Mouse (Mus musculus): Measurements from ENCODE around the gene Fxyd7. TPM values are rescaled to one million over a fixed set of nuclear protein-coding genes. Genes with fewer than 3 reads are reported as not detected.

Fxyd7 gene
- polyA plus RNA-seq (2015; fragmentation: Nextera tagmentation; extraction: Ambion mirVana) = 714 and 730 TPM in 2 replicates

GRCm38 (mm10) chr7:31051321-31052021 lies at the start of gene Fxyd7:
TSS of gene Fxyd7 (minus strand) at chr7:31051467.

GRCm38 (mm10) chr7:31076492-31076891 lies 25.2 kb upstream of the Fxyd7 start, which contains the start of gene Fxyd3:
TSS of gene Fxyd3 (minus strand) at chr7:31076704.

GRCm38 (mm10) chr7:31059108-31059507 lies 7.8 kb upstream of the Fxyd7 start, which contains the start of gene Lgi4:
TSS of gene Lgi4 (plus strand) at chr7:31059342.

GRCm38 (mm10) chr7:31057071-31057470 lies 5.8 kb upstream of the Fxyd7 start, which contains the start of gene Fxyd1:
TSS of gene Fxyd1 (minus strand) at chr7:31057199.

GRCm38 (mm10) chr7:31042431-31042910 lies 8.8 kb downstream of the Fxyd7 start, which contains the start of gene Fxyd5:
TSS of gene Fxyd5 (minus strand) at chr7:31042481.

Small RNA genes within 50 kb of the gene (microRNA-seq; reads per million reads assigned to microRNA genes)
- gene Mir7050 = not detected

Other genes starting within 250 kb of the Fxyd7 start
- 0.37 TPM in 1 of 2 replicates, not detected in the other for gene Ffar2, start 227.7 kb downstream of the Fxyd7 start, polyA plus RNA-seq (2015; fragmentation: Nextera tagmentation; extraction: Ambion mirVana)
- not detected in 2 replicates for gene Ffar3, start 195.3 kb downstream of the Fxyd7 start, polyA plus RNA-seq (2015; fragmentation: Nextera tagmentation; extraction: Ambion mirVana)
- gene Ffar1, start 189.9 kb downstream of the Fxyd7 start, polyA plus RNA-seq (2015; fragmentation: Nextera tagmentation; extraction: Ambion mirVana) = not detected in 2 replicates
- gene Cd22, start 171.1 kb downstream of the Fxyd7 start, polyA plus RNA-seq (2015; fragmentation: Nextera tagmentation; extraction: Ambion mirVana) = 0.05 TPM in 1 of 2 replicates, not detected in the other
- 19.5 and 38.7 TPM in 2 replicates for gene Mag, start 136.6 kb downstream of the Fxyd7 start, polyA plus RNA-seq (2015; fragmentation: Nextera tagmentation; extraction: Ambion mirVana)
- not detected in 2 replicates for gene Hamp2, start 126.8 kb downstream of the Fxyd7 start, polyA plus RNA-seq (2015; fragmentation: Nextera tagmentation; extraction: Ambion mirVana)
- gene Hamp, start 107.4 kb downstream of the Fxyd7 start, polyA plus RNA-seq (2015; fragmentation: Nextera tagmentation; extraction: Ambion mirVana) = not detected in 2 replicates
- 28.6 and 34.2 TPM in 2 replicates for gene Usf2, start 94.7 kb downstream of the Fxyd7 start, polyA plus RNA-seq (2015; fragmentation: Nextera tagmentation; extraction: Ambion mirVana)
- gene Lsr, start 78.0 kb downstream of the Fxyd7 start, polyA plus RNA-seq (2015; fragmentation: Nextera tagmentation; extraction: Ambion mirVana) = 23.1 and 23.9 TPM in 2 replicates
- gene Fam187b, start 77.7 kb downstream of the Fxyd7 start, polyA plus RNA-seq (2015; fragmentation: Nextera tagmentation; extraction: Ambion mirVana) = 0.76 and 1.1 TPM in 2 replicates
- gene Fxyd5, start 9.0 kb downstream of the Fxyd7 start, polyA plus RNA-seq (2015; fragmentation: Nextera tagmentation; extraction: Ambion mirVana) = 36.9 and 57.9 TPM in 2 replicates
- 87.3 and 114 TPM in 2 replicates for gene Fxyd1, start 5.7 kb upstream of the Fxyd7 start, polyA plus RNA-seq (2015; fragmentation: Nextera tagmentation; extraction: Ambion mirVana)
- 2.5 and 3.6 TPM in 2 replicates for gene Lgi4, start 7.9 kb upstream of the Fxyd7 start, polyA plus RNA-seq (2015; fragmentation: Nextera tagmentation; extraction: Ambion mirVana)
- gene Fxyd3, start 25.2 kb upstream of the Fxyd7 start, polyA plus RNA-seq (2015; fragmentation: Nextera tagmentation; extraction: Ambion mirVana) = 3.1 and 3.5 TPM in 2 replicates
- gene Hpn, start 63.8 kb upstream of the Fxyd7 start, polyA plus RNA-seq (2015; fragmentation: Nextera tagmentation; extraction: Ambion mirVana) = 0.71 and 1.0 TPM in 2 replicates
- gene Scn1b, start 75.5 kb upstream of the Fxyd7 start, polyA plus RNA-seq (2015; fragmentation: Nextera tagmentation; extraction: Ambion mirVana) = 71.7 and 85.1 TPM in 2 replicates
- 112 and 137 TPM in 2 replicates for gene Gramd1a, start 104.4 kb upstream of the Fxyd7 start, polyA plus RNA-seq (2015; fragmentation: Nextera tagmentation; extraction: Ambion mirVana)
- not detected in 2 replicates for gene Scgb2b2, start 239.0 kb upstream of the Fxyd7 start, polyA plus RNA-seq (2015; fragmentation: Nextera tagmentation; extraction: Ambion mirVana)
- gene Scgb1b2, start 240.4 kb upstream of the Fxyd7 start, polyA plus RNA-seq (2015; fragmentation: Nextera tagmentation; extraction: Ambion mirVana) = not detected in 2 replicates